Mouse (Mus musculus): ENCODE results near the gene Gcg. TPM values are rescaled to one million over a fixed set of nuclear protein-coding genes. Genes with fewer than 3 reads are reported as not detected.

Gene Gcg
- polyA plus RNA-seq, 1 experiment from 2014 or later = 0.23 TPM

DNA sequence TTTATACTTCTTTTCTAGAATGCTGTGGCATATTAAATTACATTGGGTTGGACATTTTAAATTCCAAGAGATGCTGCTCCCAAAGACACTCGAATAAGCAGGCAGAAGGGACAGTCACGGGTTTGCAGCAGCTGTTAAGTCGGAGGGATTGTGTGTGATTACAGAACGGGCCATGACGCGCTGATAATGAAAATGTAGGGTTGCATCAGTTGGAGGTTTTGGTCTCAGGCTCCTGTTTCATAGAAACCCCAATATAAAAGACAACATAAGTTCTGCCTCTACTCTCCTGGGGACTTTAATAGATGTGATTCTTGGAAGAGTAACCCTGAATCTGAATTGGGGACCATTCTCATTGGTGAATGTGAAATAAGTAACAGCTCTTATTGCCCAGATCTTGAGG, 33.1 kb downstream of the Gcg start:
- Histone ChIP-seq H3K9me3 (replicated peaks; ENCODE audit: control insufficient read depth, low read length, poor library complexity, severe bottlenecking) (no peaks in the 10 kb centered on the region), H3K27ac (ENCODE audit: low read length) (no peak overlapping the region)
- 91% methylated on average over 6 of the region's 6 CpGs for WGBS

DNA sequence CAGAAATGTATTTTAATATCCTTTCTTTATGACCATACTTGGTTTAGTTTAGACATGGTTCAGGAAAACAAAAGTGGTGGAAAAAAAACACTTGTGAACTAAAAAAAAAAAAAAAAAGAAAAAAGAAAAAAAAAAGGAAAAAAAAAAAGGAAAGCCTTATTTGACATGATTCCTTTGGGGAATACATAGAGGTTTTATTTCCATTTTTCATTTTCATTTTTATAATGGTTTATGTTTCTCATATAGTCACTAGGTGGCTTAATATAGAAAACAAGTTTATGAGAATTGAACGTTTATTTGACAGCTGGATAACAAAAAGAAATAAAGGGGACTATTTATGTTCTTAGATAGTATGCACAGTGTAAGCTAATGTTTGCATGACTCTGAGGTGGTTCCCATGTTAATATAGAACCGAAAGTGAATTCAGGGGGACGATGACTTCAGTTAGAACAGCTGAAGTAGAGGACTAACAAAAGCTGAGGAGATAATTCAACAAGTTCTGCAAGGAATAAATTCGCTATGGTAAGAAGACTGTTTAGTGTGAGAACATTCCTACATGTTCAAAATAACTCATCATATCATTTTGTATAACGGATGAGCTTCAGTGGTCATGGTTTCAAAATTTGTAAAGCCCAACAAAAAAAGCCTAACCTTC, 33.6 kb downstream of the Gcg start:
- no peak overlapping the region for H3K4me3 ChIP-seq (ENCODE audit: low read depth, low read length)
- H3K4me1 ChIP-seq (ENCODE audit: control insufficient read depth, insufficient read depth, low read length) = no peaks in the 10 kb centered on the region
- H3K27me3 ChIP-seq (ENCODE audit: control insufficient read depth, insufficient read depth, low read depth, low read length) = no peaks in the 10 kb centered on the region
- H3K27ac ChIP-seq (ENCODE audit: low read length) = no peak overlapping the region
- no peaks in the 10 kb centered on the region for H3K9me3 ChIP-seq (replicated peaks; ENCODE audit: control insufficient read depth, low read length, poor library complexity, severe bottlenecking)
- H3K4me2 ChIP-seq (ENCODE audit: low read length) = no peak overlapping the region
- no peak for ATAC-seq
- H3K9ac ChIP-seq (ENCODE audit: low read depth, low read length) = no peak overlapping the region
- no peaks in the 10 kb centered on the region for H3K36me3 ChIP-seq (ENCODE audit: control insufficient read depth, insufficient read depth, low read length)
- WGBS = 92% methylated on average over 5 of the region's 5 CpGs

More for the DNA sequence above, 33.1 kb downstream of the Gcg start:
- H3K9ac ChIP-seq (ENCODE audit: low read depth, low read length) = no peak overlapping the region
- no peak for ATAC-seq
- no peaks in the 10 kb centered on the region for H3K4me1 ChIP-seq (ENCODE audit: control insufficient read depth, insufficient read depth, low read length)
- H3K4me2 ChIP-seq (ENCODE audit: low read length) = no peak overlapping the region
- no peak overlapping the region for H3K4me3 ChIP-seq (ENCODE audit: low read depth, low read length)
- H3K27me3 ChIP-seq (ENCODE audit: control insufficient read depth, insufficient read depth, low read depth, low read length) = no peaks in the 10 kb centered on the region
- H3K36me3 ChIP-seq (ENCODE audit: control insufficient read depth, insufficient read depth, low read length) = no peaks in the 10 kb centered on the region

DNA sequence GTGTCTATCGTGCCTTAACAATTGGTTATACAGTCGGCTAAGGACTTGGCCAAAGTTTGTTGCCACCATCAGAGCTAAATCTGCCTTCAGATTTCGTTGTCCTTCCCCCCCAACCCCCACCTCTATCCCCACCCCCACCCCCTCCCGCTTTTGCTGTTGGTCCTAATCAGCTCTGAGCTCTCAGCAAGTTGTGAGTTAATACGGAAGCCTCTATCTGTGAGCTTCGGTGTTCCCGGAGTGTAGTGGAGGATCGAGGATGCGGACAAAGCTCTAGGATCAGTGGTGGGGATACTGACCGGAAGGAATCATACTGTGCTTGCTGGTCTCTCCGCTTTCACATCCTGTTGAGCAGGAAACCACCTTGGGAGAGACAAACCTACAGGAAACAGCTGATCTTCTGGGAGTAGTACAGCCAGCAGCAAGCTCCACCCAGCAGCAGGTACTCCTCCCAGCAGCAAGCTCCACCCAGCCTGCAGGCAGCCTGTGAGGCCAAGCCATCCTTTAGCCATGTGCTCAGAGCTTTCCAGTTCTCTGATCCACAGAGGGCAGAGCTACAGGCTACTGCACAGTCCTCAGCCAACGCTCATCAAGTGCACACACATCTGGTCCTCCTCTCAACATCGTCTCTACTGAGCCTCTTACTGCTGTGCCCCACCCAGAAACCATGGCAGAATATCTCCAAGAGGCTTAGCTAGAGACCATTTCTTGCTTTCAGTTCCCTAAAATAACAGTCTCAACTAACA, 42.5 kb downstream of the Gcg start:
- 71% methylated on average over 13 of the region's 13 CpGs for WGBS
- Histone ChIP-seq H3K9ac (ENCODE audit: low read depth, low read length) (no peak overlapping the region), H3K27me3 (ENCODE audit: control insufficient read depth, insufficient read depth, low read depth, low read length) (no peaks in the 10 kb centered on the region), H3K36me3 (ENCODE audit: control insufficient read depth, insufficient read depth, low read length) (no peaks in the 10 kb centered on the region), H3K9me3 (replicated peaks; ENCODE audit: control insufficient read depth, low read length, poor library complexity, severe bottlenecking) (no peaks in the 10 kb centered on the region), H3K4me3 (ENCODE audit: low read depth, low read length) (no peak overlapping the region), H3K27ac (ENCODE audit: low read length) (no peak overlapping the region), H3K4me1 (ENCODE audit: control insufficient read depth, insufficient read depth, low read length) (no peaks in the 10 kb centered on the region), H3K4me2 (ENCODE audit: low read length) (no peak overlapping the region)
- no peak for ATAC-seq

DNA sequence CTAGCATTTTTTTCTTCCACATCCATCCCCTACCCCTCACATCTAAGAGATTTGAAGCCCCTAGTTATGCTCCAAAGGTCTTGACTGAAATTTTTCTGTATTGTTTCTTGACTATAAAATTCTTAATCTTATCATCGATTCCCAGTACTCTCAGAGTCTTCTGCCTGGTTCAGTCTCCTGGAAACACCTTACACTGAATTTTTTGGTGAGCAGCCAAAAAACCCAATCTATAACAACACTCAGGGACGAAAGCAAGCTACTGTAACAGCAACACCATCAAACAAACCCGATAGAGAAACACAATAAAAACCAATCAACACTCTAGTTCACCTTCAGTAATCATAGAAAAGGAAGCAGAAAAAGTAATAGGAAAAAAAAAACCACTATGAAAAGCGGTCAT, 43.4 kb downstream of the Gcg start:
- no peak for ATAC-seq
- H3K36me3 ChIP-seq (ENCODE audit: control insufficient read depth, insufficient read depth, low read length) = no peaks in the 10 kb centered on the region
- H3K27ac ChIP-seq (ENCODE audit: low read length) = no peak overlapping the region
- H3K4me2 ChIP-seq (ENCODE audit: low read length) = no peak overlapping the region
- no peaks in the 10 kb centered on the region for H3K27me3 ChIP-seq (ENCODE audit: control insufficient read depth, insufficient read depth, low read depth, low read length)
- WGBS = 90% methylated on average over 4 of the region's 4 CpGs
- no peak overlapping the region for H3K4me3 ChIP-seq (ENCODE audit: low read depth, low read length)
- H3K9me3 ChIP-seq (replicated peaks; ENCODE audit: control insufficient read depth, low read length, poor library complexity, severe bottlenecking) = no peaks in the 10 kb centered on the region
- no peak overlapping the region for H3K9ac ChIP-seq (ENCODE audit: low read depth, low read length)
- H3K4me1 ChIP-seq (ENCODE audit: control insufficient read depth, insufficient read depth, low read length) = no peaks in the 10 kb centered on the region

DNA sequence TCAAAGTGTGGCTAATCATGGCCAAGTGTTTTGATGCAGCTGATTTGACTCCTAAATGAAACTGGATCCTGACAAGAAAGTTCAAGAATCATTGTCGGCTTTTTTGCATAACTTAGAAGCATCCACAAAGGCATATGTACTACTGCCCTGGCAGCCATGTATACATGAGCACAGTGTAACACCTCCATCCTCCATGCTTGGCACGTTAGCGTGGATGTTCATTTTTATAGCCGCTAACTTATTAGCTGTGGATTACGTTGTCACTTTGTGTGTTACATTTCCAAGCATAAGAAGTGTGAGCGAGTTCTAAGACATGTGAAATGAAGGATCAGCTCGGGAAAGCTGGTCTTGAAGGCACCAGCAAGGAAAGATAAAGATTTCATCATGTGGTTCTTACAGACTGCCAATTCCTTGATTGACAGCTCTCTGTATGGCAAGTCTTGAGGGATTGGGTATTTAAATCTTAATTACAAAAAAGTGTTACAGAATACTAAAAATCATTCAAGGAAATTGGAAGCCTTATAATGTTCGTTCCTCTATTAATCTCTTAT, 52.1 kb downstream of the Gcg start:
- no peaks in the 10 kb centered on the region for H3K27me3 ChIP-seq (ENCODE audit: control insufficient read depth, insufficient read depth, low read depth, low read length)
- H3K9me3 ChIP-seq (replicated peaks; ENCODE audit: control insufficient read depth, low read length, poor library complexity, severe bottlenecking) = no peaks in the 10 kb centered on the region
- H3K4me3 ChIP-seq (ENCODE audit: low read depth, low read length) = no peak overlapping the region
- H3K36me3 ChIP-seq (ENCODE audit: control insufficient read depth, insufficient read depth, low read length) = no peaks in the 10 kb centered on the region
- H3K4me2 ChIP-seq (ENCODE audit: low read length) = no peak overlapping the region
- no peak for ATAC-seq
- H3K9ac ChIP-seq (ENCODE audit: low read depth, low read length) = no peak overlapping the region
- no peak overlapping the region for H3K27ac ChIP-seq (ENCODE audit: low read length)
- H3K4me1 ChIP-seq (ENCODE audit: control insufficient read depth, insufficient read depth, low read length) = no peaks in the 10 kb centered on the region
- 80% methylated on average over 8 of the region's 8 CpGs for WGBS

DNA sequence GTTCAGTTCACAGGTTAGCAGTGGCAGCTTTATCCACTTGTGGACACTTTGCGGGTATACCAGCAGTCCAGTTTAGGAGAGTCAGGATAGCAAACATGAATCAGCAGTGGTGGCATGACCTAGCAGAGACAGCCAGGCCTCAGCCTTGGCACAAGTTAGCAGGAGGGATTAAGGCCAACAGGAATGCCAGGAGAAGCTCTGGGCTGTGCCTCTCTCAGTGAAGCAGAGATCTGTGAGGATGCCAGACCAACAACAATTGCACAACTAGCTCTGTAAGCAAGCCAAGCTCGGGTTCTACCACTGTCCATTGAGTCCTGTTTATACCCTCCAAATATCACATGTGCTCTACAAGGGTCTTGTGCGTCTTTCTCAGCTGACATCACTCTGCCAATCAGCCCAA, 57.5 kb downstream of the Gcg start:
- 90% methylated on average over 3 of the region's 3 CpGs for WGBS
- ATAC-seq = no peak

More for the DNA sequence above, 57.5 kb downstream of the Gcg start:
- Histone ChIP-seq H3K27me3 (ENCODE audit: control insufficient read depth, insufficient read depth, low read depth, low read length) (no peaks in the 10 kb centered on the region), H3K9me3 (replicated peaks; ENCODE audit: control insufficient read depth, low read length, poor library complexity, severe bottlenecking) (no peaks in the 10 kb centered on the region), H3K4me1 (ENCODE audit: control insufficient read depth, insufficient read depth, low read length) (no peaks in the 10 kb centered on the region), H3K4me3 (ENCODE audit: low read depth, low read length) (no peak overlapping the region), H3K9ac (ENCODE audit: low read depth, low read length) (no peak overlapping the region), H3K36me3 (ENCODE audit: control insufficient read depth, insufficient read depth, low read length) (no peaks in the 10 kb centered on the region), H3K4me2 (ENCODE audit: low read length) (no peak overlapping the region), H3K27ac (ENCODE audit: low read length) (no peak overlapping the region)

Other genes with a start within 250 kb of the Gcg start
- 1.3 and 2.0 TPM in 2 replicates for gene Dpp4, start 71.4 kb downstream of the Gcg start, polyA plus RNA-seq (2015; fragmentation: Nextera tagmentation; extraction: Ambion mirVana)
- gene Fap, start 90.4 kb upstream of the Gcg start, polyA plus RNA-seq (2015; fragmentation: Nextera tagmentation; extraction: Ambion mirVana) = 1.0 and 1.1 TPM in 2 replicates
- gene Ifih1, start 162.6 kb upstream of the Gcg start, polyA plus RNA-seq (2015; fragmentation: Nextera tagmentation; extraction: Ambion mirVana) = 1.2 and 1.4 TPM in 2 replicates
- gene Gca, start 180.6 kb upstream of the Gcg start, polyA plus RNA-seq (2015; fragmentation: Nextera tagmentation; extraction: Ambion mirVana) = 3.7 and 3.9 TPM in 2 replicates